20 mouse cellular contexts compared by ENCODE assay signal in the genomic region with DNA sequence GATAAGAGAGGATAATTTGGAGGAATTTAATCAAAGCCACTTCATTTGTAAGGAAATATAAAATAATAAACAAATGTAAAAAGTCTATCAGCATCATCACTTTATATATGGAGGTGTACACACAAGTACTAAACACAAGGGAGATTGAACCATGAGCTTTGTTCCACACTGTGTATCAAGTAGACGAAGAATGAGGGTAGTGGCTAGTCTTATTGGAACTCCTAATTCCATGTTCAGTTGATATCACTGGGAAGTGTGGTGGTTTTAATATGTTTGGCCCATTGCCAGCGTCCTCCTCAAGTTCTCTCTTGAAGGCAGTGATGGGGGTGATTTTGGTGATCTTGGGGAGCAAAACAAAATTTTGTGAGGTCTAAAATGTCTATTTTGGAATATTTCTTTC.
"Had no signal": no experiment of that assay in that cellular context is flagged by ENCODE, and none has a peak within 500 bp of the region (broad histone marks: within the 10 kb centered on the region; RNA-seq: fewer than 3 reads in every experiment).

No protein-coding gene starts in this region.

- H3K4me3 ChIP-seq: limb, embryonic 12.5 days; limb, embryonic 15.5 days; lung, embryonic 15.5 days; myocyte; neural tube, embryonic 13.5 days; stomach, embryonic 15.5 days had no signal

- ATAC-seq: intestine, embryonic 16.5 days; liver, postnatal 0 days had no signal

- H3K9me3 ChIP-seq: limb, embryonic 12.5 days; limb, embryonic 15.5 days; lung, embryonic 15.5 days; neural tube, embryonic 13.5 days; stomach, embryonic 15.5 days had no signal

- H3K36me3 ChIP-seq: limb, embryonic 12.5 days; limb, embryonic 15.5 days; lung, embryonic 15.5 days; neural tube, embryonic 13.5 days; stomach, embryonic 15.5 days had no signal

- DNase-seq: kidney, adult 18-20 months; kidney, adult 9 months; kidney, postnatal 14 days; kidney, postnatal 4 days; left cerebral cortex, postnatal 4 days; liver, postnatal 0 days; lung, postnatal 10 days; lung, postnatal 4 days; right cerebral cortex, postnatal 25 days; spleen, adult 18-20 months; thymus, postnatal 25 days had no signal

- H3K27me3 ChIP-seq: limb, embryonic 12.5 days; limb, embryonic 15.5 days; lung, embryonic 15.5 days; neural tube, embryonic 13.5 days; stomach, embryonic 15.5 days had no signal

- H3K4me1 ChIP-seq: limb, embryonic 12.5 days; limb, embryonic 15.5 days; lung, embryonic 15.5 days; neural tube, embryonic 13.5 days; stomach, embryonic 15.5 days had no signal

- H3K27ac ChIP-seq: limb, embryonic 12.5 days; limb, embryonic 15.5 days; liver, embryonic 14.5 days; lung, embryonic 15.5 days; neural tube, embryonic 13.5 days; stomach, embryonic 15.5 days had no signal

- H3K9ac ChIP-seq: limb, embryonic 12.5 days; limb, embryonic 15.5 days; liver, embryonic 14.5 days; liver, postnatal 0 days; lung, embryonic 15.5 days; neural tube, embryonic 13.5 days; stomach, embryonic 15.5 days had no signal

- H3K4me2 ChIP-seq: limb, embryonic 12.5 days; limb, embryonic 15.5 days; liver, embryonic 11.5 days; lung, embryonic 15.5 days; neural tube, embryonic 13.5 days; stomach, embryonic 15.5 days had no signal
